Mouse (Mus musculus) thymus, adult 2 months (tissue): ENCODE measurements around the gene Cdyl.

Experiments used
- CTCF ChIP-seq: fragments of 200-500 bp; IDR thresholded peaks from 2 replicates; pipeline ENCODE4 v1.5.1; 2012; ENCODE audit warnings: mild to moderate bottlenecking, control low read depth, low read length, moderate library complexity, borderline replicate concordance; ENCODE audit not compliant: control insufficient read depth, poor library complexity, insufficient read depth; ENCODE audit errors: extremely low read depth
- POLR2A ChIP-seq: fragments of 200-500 bp; IDR thresholded peaks from 2 replicates; pipeline ENCODE4 v1.6.1; 2012; ENCODE audit warnings: mild to moderate bottlenecking, low read length, control low read depth, moderate library complexity; ENCODE audit not compliant: control insufficient read depth, poor library complexity, insufficient read depth; ENCODE audit errors: extremely low read depth

DNA sequence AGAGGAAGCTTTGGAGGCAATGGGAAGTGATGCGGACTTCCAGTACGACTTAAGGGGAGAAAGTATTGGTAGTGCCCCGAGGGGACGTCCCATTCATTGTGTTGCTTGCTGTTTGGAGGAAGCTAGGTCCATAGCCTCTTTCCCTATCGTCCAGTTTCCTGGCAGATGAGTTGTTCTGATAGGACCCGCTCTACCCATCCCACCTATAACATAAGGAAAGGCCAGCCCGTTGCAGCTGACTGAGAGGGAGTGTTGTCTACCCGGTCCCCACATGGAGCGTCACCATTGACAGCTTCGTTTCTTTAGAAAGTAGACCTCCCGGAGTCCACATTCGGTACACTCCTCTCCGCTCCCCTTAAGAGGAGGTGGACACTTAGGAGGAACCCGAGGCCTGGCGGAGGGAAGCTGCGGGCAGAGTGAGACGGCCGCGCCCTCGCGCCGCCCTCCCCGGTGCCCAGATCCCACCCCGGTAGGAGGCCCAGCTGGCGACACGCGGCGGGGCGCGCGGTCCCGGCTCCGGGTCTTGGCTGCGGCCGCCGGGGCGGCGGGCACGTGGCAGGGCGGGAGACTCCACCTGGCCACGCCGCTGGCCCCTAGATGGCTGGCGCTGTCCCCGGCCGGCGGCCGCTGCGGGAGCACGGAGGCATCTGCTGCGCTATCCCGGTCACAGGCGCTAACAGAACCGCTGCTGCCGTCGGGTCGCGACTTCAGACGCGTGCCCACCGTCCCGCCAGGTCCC is 80.8 kb downstream of the Cdyl start:
- TF ChIP-seq CTCF, result peak; percentile 35; the same call in 1 of the 2 replicates
- TF ChIP-seq POLR2A, result no peak
